Mouse (Mus musculus): Measurements from ENCODE around the gene Tmc4.

Tmc4 gene

DNA sequence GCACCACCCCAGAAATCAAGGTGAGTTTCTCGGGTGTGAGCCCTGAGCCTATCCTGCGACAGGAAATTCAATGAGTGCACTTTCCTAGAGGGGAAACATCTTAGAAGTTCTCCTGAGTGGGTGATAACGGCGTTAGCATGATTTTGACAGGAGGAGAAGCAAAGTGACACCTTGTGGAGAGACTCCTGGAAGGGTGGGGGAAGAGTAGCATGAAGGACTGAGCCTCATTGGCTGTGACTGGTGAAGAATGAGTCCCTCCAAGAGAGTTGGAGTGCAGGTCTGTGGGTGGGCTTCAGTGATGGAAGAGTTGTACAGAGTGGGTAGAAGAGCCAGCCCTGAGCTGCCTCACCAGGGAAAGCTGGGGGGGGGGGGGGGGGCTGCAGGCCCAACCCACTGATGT lies 20.4 kb downstream of the Tmc4 start:
- no peaks in the 10 kb centered on the region for H3K9me3 ChIP-seq (ENCODE audit: low read length)
- peaks cover 43% of the 10 kb centered on the region for H3K4me1 ChIP-seq (replicated peaks; ENCODE audit: low read depth, low read length)
- peaks cover 100% of the 10 kb centered on the region for H3K36me3 ChIP-seq (ENCODE audit: insufficient read depth, low read length)
- H3K27me3 ChIP-seq (ENCODE audit: insufficient read depth, low read length) = no peaks in the 10 kb centered on the region
- no peak overlapping the region for H3K4me3 ChIP-seq (replicated peaks; ENCODE audit: low read length)
- TF ChIP-seq NANOG (IDR thresholded peaks at IDR 0.05; ENCODE audit: borderline replicate concordance, low read length) = no peak
- no peak for TF ChIP-seq CTCF (conservative IDR thresholded peaks at IDR 0.05; ENCODE audit: low read length)
- TF ChIP-seq POU5F1 (IDR thresholded peaks at IDR 0.05; ENCODE audit: borderline replicate concordance, low read length) = no peak

GRCm38 (mm10) chr7:3646641-3647040 lies 30.7 kb downstream of the Tmc4 start:
- Histone ChIP-seq H3K4me1 (replicated peaks; ENCODE audit: low read depth, low read length) (peaks cover 74% of the 10 kb centered on the region), H3K9me3 (ENCODE audit: low read length) (no peaks in the 10 kb centered on the region), H3K27me3 (ENCODE audit: insufficient read depth, low read length) (no peaks in the 10 kb centered on the region), H3K4me3 (replicated peaks; ENCODE audit: low read length) (peak overlapping the region; percentile 99), H3K36me3 (ENCODE audit: insufficient read depth, low read length) (peaks cover 65% of the 10 kb centered on the region)
- no peak for TF ChIP-seq POU5F1 (IDR thresholded peaks at IDR 0.05; ENCODE audit: borderline replicate concordance, low read length)
- no peak for TF ChIP-seq NANOG (IDR thresholded peaks at IDR 0.05; ENCODE audit: borderline replicate concordance, low read length)
- no peak for TF ChIP-seq CTCF (conservative IDR thresholded peaks at IDR 0.05; ENCODE audit: low read length)

GRCm38 (mm10) chr7:3646188-3646587 lies 31.2 kb downstream of the Tmc4 start:
- H3K27me3 ChIP-seq (ENCODE audit: insufficient read depth, low read length) = no peaks in the 10 kb centered on the region
- peaks cover 75% of the 10 kb centered on the region for H3K4me1 ChIP-seq (replicated peaks; ENCODE audit: low read depth, low read length)
- peak overlapping the region; percentile 99 for H3K4me3 ChIP-seq (replicated peaks; ENCODE audit: low read length)
- H3K9me3 ChIP-seq (ENCODE audit: low read length) = no peaks in the 10 kb centered on the region
- peaks cover 65% of the 10 kb centered on the region for H3K36me3 ChIP-seq (ENCODE audit: insufficient read depth, low read length)
- no peak for TF ChIP-seq NANOG (IDR thresholded peaks at IDR 0.05; ENCODE audit: borderline replicate concordance, low read length)
- no peak for TF ChIP-seq CTCF (conservative IDR thresholded peaks at IDR 0.05; ENCODE audit: low read length)
- no peak for TF ChIP-seq POU5F1 (IDR thresholded peaks at IDR 0.05; ENCODE audit: borderline replicate concordance, low read length)

- TF ChIP-seq POU5F1 (IDR thresholded peaks at IDR 0.05; ENCODE audit: borderline replicate concordance, low read length) (no peak), NANOG (IDR thresholded peaks at IDR 0.05; ENCODE audit: borderline replicate concordance, low read length) (no peak), CTCF (conservative IDR thresholded peaks at IDR 0.05; ENCODE audit: low read length) (no peak)
- Histone ChIP-seq H3K36me3 (ENCODE audit: insufficient read depth, low read length) (peaks cover 65% of the 10 kb centered on the region), H3K9me3 (ENCODE audit: low read length) (no peaks in the 10 kb centered on the region), H3K4me3 (replicated peaks; ENCODE audit: low read length) (peak overlapping the region; percentile 99), H3K4me1 (replicated peaks; ENCODE audit: low read depth, low read length) (peaks cover 69% of the 10 kb centered on the region), H3K27me3 (ENCODE audit: insufficient read depth, low read length) (no peaks in the 10 kb centered on the region)
These were observed 31.8 kb downstream of the Tmc4 start for GRCm38 (mm10) chr7:3645488-3646025.

DNA sequence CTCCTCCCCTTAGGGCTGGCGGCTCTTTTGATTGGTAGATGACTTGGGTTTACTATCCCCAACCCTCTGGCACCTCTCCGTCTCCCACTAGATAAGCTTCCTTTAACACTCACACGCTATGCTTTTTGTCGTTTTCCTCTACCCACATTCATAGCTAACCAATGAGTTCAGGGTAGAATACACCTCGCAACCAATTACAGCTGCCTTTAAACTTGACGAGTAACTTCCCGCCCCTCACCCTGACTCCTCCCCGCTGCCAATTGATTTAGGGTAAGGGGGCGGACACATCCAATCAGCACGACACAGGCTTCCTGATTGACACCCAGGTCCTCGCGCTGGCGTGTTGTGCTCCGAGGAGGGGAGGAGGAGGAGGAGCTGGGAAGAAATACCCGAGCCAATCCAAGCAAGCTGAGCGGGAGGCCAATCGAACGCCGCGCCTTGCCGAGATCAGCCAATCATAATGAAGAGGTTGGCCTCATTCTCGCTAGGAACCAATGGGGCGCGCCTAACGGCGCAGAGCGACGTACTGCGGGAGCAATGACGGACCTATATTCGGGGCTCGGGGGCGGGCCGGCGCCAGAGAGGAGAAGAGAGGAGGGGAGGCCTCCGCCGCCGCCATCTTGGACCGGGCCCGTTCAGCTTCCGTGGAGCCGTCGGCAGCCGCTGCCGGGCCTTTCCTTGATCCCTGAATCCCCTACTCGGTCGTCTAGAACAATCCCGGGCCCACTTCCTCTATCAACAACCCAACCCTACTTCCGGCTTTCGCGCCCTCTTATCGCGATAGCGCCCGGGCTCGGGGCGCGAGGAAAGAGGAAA lies 32.5 kb downstream of the Tmc4 start, which contains the start of gene Cnot3:
Gene Cnot3 (plus strand): TSS at position 597 of the 816 bp plus-strand sequence.
- H3K4me1 ChIP-seq (replicated peaks; ENCODE audit: low read depth, low read length) = peaks cover 63% of the 10 kb centered on the region
- no peaks in the 10 kb centered on the region for H3K9me3 ChIP-seq (ENCODE audit: low read length)
- H3K27me3 ChIP-seq (ENCODE audit: insufficient read depth, low read length) = no peaks in the 10 kb centered on the region
- H3K36me3 ChIP-seq (ENCODE audit: insufficient read depth, low read length) = peaks cover 65% of the 10 kb centered on the region
- no peak for TF ChIP-seq CTCF (conservative IDR thresholded peaks at IDR 0.05; ENCODE audit: low read length)
- 0 out of 2 replicates have a peak, but pooled peaks have one; percentile 10 for TF ChIP-seq NANOG (IDR thresholded peaks at IDR 0.05; ENCODE audit: borderline replicate concordance, low read length)
- peak within 1 kb of the TSS; percentile 99 for H3K4me3 ChIP-seq (replicated peaks; ENCODE audit: low read length)

- no peaks in the 10 kb centered on the region for H3K27me3 ChIP-seq (ENCODE audit: insufficient read depth, low read length)
- H3K36me3 ChIP-seq (ENCODE audit: insufficient read depth, low read length) = peaks cover 65% of the 10 kb centered on the region
- TF ChIP-seq NANOG (IDR thresholded peaks at IDR 0.05; ENCODE audit: borderline replicate concordance, low read length) = no peak
- no peak for TF ChIP-seq POU5F1 (IDR thresholded peaks at IDR 0.05; ENCODE audit: borderline replicate concordance, low read length)
- TF ChIP-seq CTCF (conservative IDR thresholded peaks at IDR 0.05; ENCODE audit: low read length) = no peak
- no peaks in the 10 kb centered on the region for H3K9me3 ChIP-seq (ENCODE audit: low read length)
- peak overlapping the region; percentile 80 for H3K4me3 ChIP-seq (replicated peaks; ENCODE audit: low read length)
- H3K4me1 ChIP-seq (replicated peaks; ENCODE audit: low read depth, low read length) = peaks cover 63% of the 10 kb centered on the region
These were observed 33.0 kb downstream of the Tmc4 start for GRCm38 (mm10) chr7:3644348-3644671.

DNA sequence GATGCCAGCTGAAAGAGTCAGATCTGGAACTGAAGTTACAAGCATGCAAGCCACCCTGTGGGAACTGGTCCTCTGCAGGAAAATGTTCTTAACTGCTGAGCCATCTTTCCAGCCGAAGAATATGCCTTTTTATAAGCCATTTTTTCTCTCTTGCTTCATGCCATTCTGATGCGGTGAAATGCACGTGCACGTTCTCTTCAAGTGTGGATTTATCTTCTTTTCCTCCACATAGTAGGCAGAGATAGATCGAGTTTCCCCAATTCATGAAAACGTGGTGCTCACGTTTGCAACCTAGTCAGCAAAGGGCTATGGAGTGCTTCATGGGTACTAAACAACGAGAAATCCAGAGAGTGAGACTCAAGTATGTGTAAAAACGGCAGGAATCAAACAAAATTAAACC lies 33.5 kb downstream of the Tmc4 start:
- no peaks in the 10 kb centered on the region for H3K9me3 ChIP-seq (ENCODE audit: low read length)
- TF ChIP-seq NANOG (IDR thresholded peaks at IDR 0.05; ENCODE audit: borderline replicate concordance, low read length) (no peak), POU5F1 (IDR thresholded peaks at IDR 0.05; ENCODE audit: borderline replicate concordance, low read length) (no peak), CTCF (conservative IDR thresholded peaks at IDR 0.05; ENCODE audit: low read length) (no peak)
- H3K27me3 ChIP-seq (ENCODE audit: insufficient read depth, low read length) = no peaks in the 10 kb centered on the region
- peaks cover 65% of the 10 kb centered on the region for H3K36me3 ChIP-seq (ENCODE audit: insufficient read depth, low read length)
- peak overlapping the region; percentile 80 for H3K4me3 ChIP-seq (replicated peaks; ENCODE audit: low read length)
- H3K4me1 ChIP-seq (replicated peaks; ENCODE audit: low read depth, low read length) = peaks cover 58% of the 10 kb centered on the region

GRCm38 (mm10) chr7:3643412-3643811 lies 33.9 kb downstream of the Tmc4 start:
- TF ChIP-seq POU5F1 (IDR thresholded peaks at IDR 0.05; ENCODE audit: borderline replicate concordance, low read length) = no peak
- no peak for TF ChIP-seq CTCF (conservative IDR thresholded peaks at IDR 0.05; ENCODE audit: low read length)
- peaks cover 54% of the 10 kb centered on the region for H3K4me1 ChIP-seq (replicated peaks; ENCODE audit: low read depth, low read length)
- H3K36me3 ChIP-seq (ENCODE audit: insufficient read depth, low read length) = peaks cover 65% of the 10 kb centered on the region
- H3K9me3 ChIP-seq (ENCODE audit: low read length) = no peaks in the 10 kb centered on the region
- no peaks in the 10 kb centered on the region for H3K27me3 ChIP-seq (ENCODE audit: insufficient read depth, low read length)
- no peak overlapping the region for H3K4me3 ChIP-seq (replicated peaks; ENCODE audit: low read length)
